Mouse (Mus musculus) thymus, adult 2 months (tissue): ENCODE results near the gene Cryl1.

Experiments used
- CTCF ChIP-seq: fragments of 200-500 bp; IDR thresholded peaks from 2 replicates; pipeline ENCODE4 v1.5.1; 2012; ENCODE audit warnings: mild to moderate bottlenecking, control low read depth, low read length, moderate library complexity, borderline replicate concordance; ENCODE audit not compliant: control insufficient read depth, poor library complexity, insufficient read depth; ENCODE audit errors: extremely low read depth
- POLR2A ChIP-seq: fragments of 200-500 bp; IDR thresholded peaks from 2 replicates; pipeline ENCODE4 v1.6.1; 2012; ENCODE audit warnings: mild to moderate bottlenecking, low read length, control low read depth, moderate library complexity; ENCODE audit not compliant: control insufficient read depth, poor library complexity, insufficient read depth; ENCODE audit errors: extremely low read depth

GRCm38 (mm10) chr14:57289105-57289504, 109.2 kb downstream of the Cryl1 start:
- TF ChIP-seq CTCF (no peak), POLR2A (no peak)
